22 mouse cellular contexts compared by ENCODE assay signal in the genomic region with DNA sequence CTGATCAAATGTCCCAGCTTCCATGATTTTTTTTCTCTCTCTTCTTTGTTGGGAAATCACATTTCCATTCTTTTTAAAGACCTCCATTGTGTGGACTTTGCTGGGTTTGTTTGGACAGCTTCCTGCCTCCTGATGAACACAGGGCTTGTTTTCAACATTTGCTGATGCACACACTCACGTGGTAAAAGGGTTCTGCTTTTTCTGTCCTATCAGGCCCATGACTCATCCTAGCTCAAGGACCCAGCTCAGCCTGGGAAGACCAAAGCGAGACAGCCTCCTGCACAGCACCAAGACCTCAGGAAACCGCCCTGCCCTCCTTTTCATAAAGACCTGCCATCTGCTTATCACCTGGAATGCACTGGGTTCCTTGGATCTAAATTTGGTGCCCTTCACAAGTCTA. TPM values are rescaled to one million over a fixed set of nuclear protein-coding genes. Genes with fewer than 3 reads are reported as not detected.
DNase-seq lines count a peak whose midpoint lies in the region; ATAC-seq and TF ChIP-seq lines count a peak whose summit lies in the region.
"Had no signal": no experiment of that assay in that cellular context is flagged by ENCODE, and none has a peak within 500 bp of the region (broad histone marks: within the 10 kb centered on the region; RNA-seq: fewer than 3 reads in every experiment).

No protein-coding gene starts in this region.

- TF ChIP-seq CTCF in bone marrow macrophage, adult 2 months (IDR thresholded peaks at IDR 0.05; ENCODE audit: low read depth, low read length), result no peak
- TF ChIP-seq CTCF in hindbrain, postnatal 0 days (IDR thresholded peaks at IDR 0.05; ENCODE audit: low read depth), result no peak

- peaks cover 15% of the 10 kb centered on the region for H3K4me1 ChIP-seq in bone marrow macrophage, adult 2 months (ENCODE audit: control insufficient read depth, insufficient read depth, low read length)
- peaks cover 2% of the 10 kb centered on the region; the same call in 1 of the 2 replicates for H3K4me1 ChIP-seq in forebrain, embryonic 13.5 days
- no peaks in the 10 kb centered on the region for H3K4me1 ChIP-seq in hindbrain, postnatal 0 days (ENCODE audit: insufficient read depth, low read length)
- H3K4me1 ChIP-seq: embryonic facial prominence, embryonic 15.5 days; hindbrain, embryonic 15.5 days; limb, embryonic 10.5 days; liver, embryonic 12.5 days; lung, embryonic 15.5 days had no signal

- H3K9ac ChIP-seq in forebrain, embryonic 13.5 days, result no peak overlapping the region
- H3K9ac ChIP-seq in hindbrain, postnatal 0 days (replicated peaks; ENCODE audit: low read length), result no peak overlapping the region
- H3K9ac ChIP-seq: embryonic facial prominence, embryonic 15.5 days; hindbrain, embryonic 15.5 days; liver, embryonic 12.5 days; lung, embryonic 15.5 days had no signal

- TF ChIP-seq POLR2A in bone marrow macrophage, adult 2 months (IDR thresholded peaks at IDR 0.05; ENCODE audit: borderline replicate concordance, low read depth, low read length), result no peak

- H3K4me3 ChIP-seq in bone marrow macrophage, adult 2 months (ENCODE audit: insufficient read depth, low read length), result no peak overlapping the region
- no peak overlapping the region for H3K4me3 ChIP-seq in forebrain, embryonic 13.5 days
- H3K4me3 ChIP-seq in hindbrain, postnatal 0 days (ENCODE audit: low read length), result no peak overlapping the region
- H3K4me3 ChIP-seq: embryonic facial prominence, embryonic 15.5 days; hindbrain, embryonic 15.5 days; limb, embryonic 10.5 days; liver, embryonic 12.5 days; lung, embryonic 15.5 days; megakaryocyte, embryonic 14.5 days had no signal

- H3K36me3 ChIP-seq in forebrain, embryonic 13.5 days (ENCODE audit: poor library complexity, severe bottlenecking), result no peaks in the 10 kb centered on the region
- H3K36me3 ChIP-seq in hindbrain, postnatal 0 days (ENCODE audit: insufficient read depth, low read length), result no peaks in the 10 kb centered on the region
- H3K36me3 ChIP-seq: embryonic facial prominence, embryonic 15.5 days; hindbrain, embryonic 15.5 days; limb, embryonic 10.5 days; liver, embryonic 12.5 days; lung, embryonic 15.5 days had no signal

- WGBS in forebrain, embryonic 13.5 days, result 61% methylated on average over 3 of the region's 3 CpGs
- 51% methylated on average over 3 of the region's 3 CpGs for WGBS in hindbrain, postnatal 0 days

- H3K27me3 ChIP-seq in forebrain, embryonic 13.5 days, result 0 out of 2 replicates have a peak, but pooled peaks cover 5% of the 10 kb centered on the region
- no peaks in the 10 kb centered on the region for H3K27me3 ChIP-seq in hindbrain, postnatal 0 days (ENCODE audit: insufficient read depth, low read length)
- H3K27me3 ChIP-seq: hindbrain, embryonic 15.5 days; liver, embryonic 12.5 days had no signal

- H3K4me2 ChIP-seq in forebrain, embryonic 13.5 days, result no peak overlapping the region
- H3K4me2 ChIP-seq in hindbrain, postnatal 0 days (ENCODE audit: low read depth, low read length), result no peak overlapping the region
- H3K4me2 ChIP-seq: embryonic facial prominence, embryonic 15.5 days; heart, embryonic 11.5 days; hindbrain, embryonic 15.5 days; liver, embryonic 12.5 days; lung, embryonic 15.5 days had no signal

- H3K27ac ChIP-seq in bone marrow macrophage, adult 2 months (ENCODE audit: insufficient read depth, low read depth, low read length), result peak overlapping the region; percentile 97
- H3K27ac ChIP-seq in forebrain, embryonic 13.5 days, result no peak overlapping the region
- no peak overlapping the region for H3K27ac ChIP-seq in hindbrain, postnatal 0 days
- H3K27ac ChIP-seq: embryonic facial prominence, embryonic 15.5 days; hindbrain, embryonic 15.5 days; limb, embryonic 10.5 days; liver, embryonic 12.5 days; lung, embryonic 15.5 days had no signal

- no peak for ATAC-seq in cerebellum, adult (ENCODE audit: insufficient number of reproducible peaks, low FRiP score, low TSS enrichment)
- ATAC-seq in forebrain, embryonic 13.5 days, result no peak
- no peak for ATAC-seq in hindbrain, postnatal 0 days
- ATAC-seq: intestine, postnatal 0 days; liver, embryonic 12.5 days; midbrain, embryonic 16.5 days had no signal

- peaks cover 4% of the 10 kb centered on the region for H3K9me3 ChIP-seq in forebrain, embryonic 13.5 days (replicated peaks)
- H3K9me3 ChIP-seq in hindbrain, postnatal 0 days (ENCODE audit: low read length), result 0 out of 2 replicates have a peak, but pooled peaks cover 2% of the 10 kb centered on the region
- H3K9me3 ChIP-seq: hindbrain, embryonic 15.5 days; limb, embryonic 10.5 days; lung, embryonic 15.5 days had no signal

- peak; percentile 79 for DNase-seq in layer of hippocampus, adult 9-11 months
- DNase-seq in layer of hippocampus, postnatal 25 days (ENCODE audit: extremely low spot score in 1 of 2, low spot score in 1 of 2), result no peak
- DNase-seq in 3T3-L1 (ENCODE audit: low read depth, low spot score), result peak; percentile 65
- peak; percentile 49 for DNase-seq in Muller cell, postnatal 12 days (ENCODE audit: inconsistent ontology term)
- no peak for DNase-seq in hindbrain, postnatal 0 days (ENCODE audit: low spot score)
- DNase-seq: cerebellum, adult 8-10 months; embryo, embryonic 11 days; gastrocnemius, postnatal 36 days; kidney, postnatal 10 days; thymus, postnatal 25 days had no signal

RNA-seq across cellular contexts. Expression of a gene that starts 15.9 kb away (rescaled TPM):
- total RNA-seq in layer of hippocampus, postnatal 25 days (2021), result 100 to 1,000 TPM; 261 to 272 TPM
- not detected in 2 replicates for polyA plus RNA-seq in bone marrow macrophage, adult 2 months (2012; ENCODE audit: insufficient read depth, insufficient read length, missing spikeins)
- polyA plus RNA-seq in forebrain, embryonic 13.5 days (2015; fragmentation: Nextera tagmentation; extraction: Ambion mirVana), result 5.9 and 6.3 TPM in 2 replicates
- total RNA-seq in hindbrain, postnatal 0 days (2014; rRNA removed), result 68.7 and 74.1 TPM in 2 replicates
- 15.8 and 15.9 TPM in 2 replicates for polyA plus RNA-seq in hindbrain, postnatal 0 days (2015; fragmentation: Nextera tagmentation; extraction: Ambion mirVana)

Comparison
In these comparisons a context has a peak if more than half of its experiments do, and no peak if none do; other contexts are left out.
1. DNase-seq: peak in layer of hippocampus, adult 9-11 months (single experiment), 3T3-L1 (single experiment) and Muller cell, postnatal 12 days (single experiment); none in layer of hippocampus, postnatal 25 days (0 of 2) and hindbrain, postnatal 0 days (single experiment).